Mouse (Mus musculus): ENCODE results near the gene Ufm1. TPM values are rescaled to one million over a fixed set of nuclear protein-coding genes. Genes with fewer than 3 reads are reported as not detected.
A peak's percentile ranks its signal among the peaks of the same experiment; 100 is the strongest.

Gene Ufm1
- polyA plus RNA-seq (2014; fragmentation: Nextera tagmentation; extraction: Ambion mirVana), result 82.5 and 89.4 TPM in 2 replicates

- WGBS, result under 1% methylated on average over 58 of the region's 58 CpGs
- DNase-seq (ENCODE audit: low spot score) (peak; percentile 93), ATAC-seq (ENCODE audit: low FRiP score) (peak; percentile 99)
- Histone ChIP-seq H3K4me3 (replicated peaks; ENCODE audit: low read length) (peak within 1 kb of the TSS; percentile 76), H3K9ac (peak within 1 kb of the TSS; percentile 78), H3K27ac (peak within 1 kb of the TSS; percentile 67; the same call in 1 of the 2 replicates), H3K4me1 (replicated peaks; ENCODE audit: control insufficient read depth, insufficient read depth, low read length) (peaks cover 9% of the 10 kb centered on the region; the same call in 1 of the 2 replicates), H3K9me3 (ENCODE audit: control insufficient read depth, low read length) (no peaks in the 10 kb centered on the region), H3K27me3 (ENCODE audit: control insufficient read depth, insufficient read depth, low read length) (no peaks in the 10 kb centered on the region), H3K4me2 (replicated peaks) (peak within 1 kb of the TSS; percentile 64), H3K36me3 (replicated peaks; ENCODE audit: control insufficient read depth, insufficient read depth) (peaks cover 30% of the 10 kb centered on the region)
Measured at GRCm38 (mm10) chr3:53863383-53864220, at the start of gene Ufm1. Gene Ufm1, minus strand, starts transcription at chr3:53863830.

GRCm38 (mm10) chr3:53890619-53891540 is 27.2 kb upstream of the Ufm1 start:
- WGBS, result 84% methylated on average over 12 of the region's 12 CpGs
- H3K9ac ChIP-seq, result no peak overlapping the region

GRCm38 (mm10) chr3:53871596-53871995 is 8.0 kb upstream of the Ufm1 start:
- no peaks in the 10 kb centered on the region for H3K4me1 ChIP-seq (replicated peaks; ENCODE audit: control insufficient read depth, insufficient read depth, low read length)
- no peak overlapping the region for H3K4me3 ChIP-seq (replicated peaks; ENCODE audit: low read length)
- no peak overlapping the region for H3K4me2 ChIP-seq (replicated peaks)
- DNase-seq (ENCODE audit: low spot score) (no peak), ATAC-seq (ENCODE audit: low FRiP score) (no peak)
- H3K9me3 ChIP-seq (ENCODE audit: control insufficient read depth, low read length), result no peaks in the 10 kb centered on the region
- H3K36me3 ChIP-seq (replicated peaks; ENCODE audit: control insufficient read depth, insufficient read depth), result no peaks in the 10 kb centered on the region
- WGBS, result 86% methylated on average over 1 of the region's 1 CpGs
- H3K27ac ChIP-seq, result no peak overlapping the region
- no peak overlapping the region for H3K9ac ChIP-seq
- no peaks in the 10 kb centered on the region for H3K27me3 ChIP-seq (ENCODE audit: control insufficient read depth, insufficient read depth, low read length)

More at GRCm38 (mm10) chr3:53890619-53891540, 27.2 kb upstream of the Ufm1 start:
- Histone ChIP-seq H3K9me3 (ENCODE audit: control insufficient read depth, low read length) (no peaks in the 10 kb centered on the region), H3K27ac (no peak overlapping the region), H3K27me3 (ENCODE audit: control insufficient read depth, insufficient read depth, low read length) (no peaks in the 10 kb centered on the region), H3K4me1 (replicated peaks; ENCODE audit: control insufficient read depth, insufficient read depth, low read length) (no peaks in the 10 kb centered on the region), H3K36me3 (replicated peaks; ENCODE audit: control insufficient read depth, insufficient read depth) (no peaks in the 10 kb centered on the region), H3K4me2 (replicated peaks) (no peak overlapping the region), H3K4me3 (replicated peaks; ENCODE audit: low read length) (no peak overlapping the region)
- no peak for ATAC-seq (ENCODE audit: low FRiP score)
- no peak for DNase-seq (ENCODE audit: low spot score)

DNA sequence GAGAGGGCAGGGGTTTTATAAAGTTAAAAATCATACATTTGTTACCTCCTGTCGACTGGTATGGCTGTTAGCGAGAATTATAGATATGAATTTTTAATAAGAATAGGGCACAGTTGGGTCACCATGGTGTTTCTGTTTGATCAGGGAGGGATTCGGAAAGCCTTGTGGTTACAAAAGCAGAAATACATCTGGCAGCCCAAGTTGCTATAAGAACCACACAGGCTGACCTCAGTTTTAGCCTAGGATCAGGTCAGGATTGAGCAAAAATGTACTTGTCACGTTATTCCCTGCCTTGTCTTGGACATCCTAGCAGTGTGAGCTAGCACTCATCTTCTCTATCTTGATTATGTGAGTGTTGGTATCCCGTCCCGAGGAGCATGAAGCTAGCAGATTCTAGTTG is 6.9 kb upstream of the Ufm1 start:
- ATAC-seq (ENCODE audit: low FRiP score), result no peak
- Histone ChIP-seq H3K4me2 (replicated peaks) (no peak overlapping the region), H3K4me3 (replicated peaks; ENCODE audit: low read length) (no peak overlapping the region), H3K27ac (no peak overlapping the region), H3K9me3 (ENCODE audit: control insufficient read depth, low read length) (no peaks in the 10 kb centered on the region), H3K4me1 (replicated peaks; ENCODE audit: control insufficient read depth, insufficient read depth, low read length) (no peaks in the 10 kb centered on the region), H3K27me3 (ENCODE audit: control insufficient read depth, insufficient read depth, low read length) (no peaks in the 10 kb centered on the region), H3K36me3 (replicated peaks; ENCODE audit: control insufficient read depth, insufficient read depth) (no peaks in the 10 kb centered on the region), H3K9ac (no peak overlapping the region)
- no peak for DNase-seq (ENCODE audit: low spot score)
- WGBS, result 79% methylated on average over 6 of the region's 6 CpGs

- Histone ChIP-seq H3K27ac (no peak overlapping the region), H3K9ac (no peak overlapping the region), H3K9me3 (ENCODE audit: control insufficient read depth, low read length) (no peaks in the 10 kb centered on the region), H3K4me3 (replicated peaks; ENCODE audit: low read length) (no peak overlapping the region), H3K36me3 (replicated peaks; ENCODE audit: control insufficient read depth, insufficient read depth) (no peaks in the 10 kb centered on the region), H3K4me1 (replicated peaks; ENCODE audit: control insufficient read depth, insufficient read depth, low read length) (no peaks in the 10 kb centered on the region), H3K27me3 (ENCODE audit: control insufficient read depth, insufficient read depth, low read length) (no peaks in the 10 kb centered on the region), H3K4me2 (replicated peaks) (no peak overlapping the region)
- ATAC-seq (ENCODE audit: low FRiP score) (no peak), DNase-seq (ENCODE audit: low spot score) (no peak)
- WGBS, result 4% methylated on average over 1 of the region's 1 CpGs
Measured at GRCm38 (mm10) chr3:53869263-53869662, 5.6 kb upstream of the Ufm1 start.

DNA sequence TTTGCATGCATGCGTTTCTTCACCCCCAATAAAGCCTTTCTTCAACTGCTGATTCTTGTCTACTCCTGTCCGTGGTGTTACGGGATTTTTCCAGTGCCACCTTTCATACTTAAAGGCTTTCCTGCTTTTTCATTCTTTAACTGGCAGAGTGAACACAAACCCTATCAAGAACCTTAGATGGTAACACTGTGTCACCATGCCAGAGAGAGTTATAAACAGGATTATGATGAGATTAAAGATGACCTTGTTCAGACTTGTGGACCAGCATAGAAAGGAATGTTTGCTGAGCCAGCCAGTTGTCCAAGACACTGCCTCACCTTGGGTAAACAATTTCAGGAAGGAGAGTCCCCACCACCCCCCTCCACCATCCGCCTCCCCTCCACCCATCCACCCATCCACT is 4.6 kb upstream of the Ufm1 start:
- Histone ChIP-seq H3K9ac (no peak overlapping the region), H3K27ac (no peak overlapping the region), H3K4me1 (replicated peaks; ENCODE audit: control insufficient read depth, insufficient read depth, low read length) (no peaks in the 10 kb centered on the region), H3K36me3 (replicated peaks; ENCODE audit: control insufficient read depth, insufficient read depth) (no peaks in the 10 kb centered on the region), H3K27me3 (ENCODE audit: control insufficient read depth, insufficient read depth, low read length) (no peaks in the 10 kb centered on the region), H3K4me3 (replicated peaks; ENCODE audit: low read length) (no peak overlapping the region), H3K4me2 (replicated peaks) (no peak overlapping the region), H3K9me3 (ENCODE audit: control insufficient read depth, low read length) (no peaks in the 10 kb centered on the region)
- ATAC-seq (ENCODE audit: low FRiP score) (no peak), DNase-seq (ENCODE audit: low spot score) (no peak)
- 97% methylated on average over 4 of the region's 4 CpGs for WGBS

DNA sequence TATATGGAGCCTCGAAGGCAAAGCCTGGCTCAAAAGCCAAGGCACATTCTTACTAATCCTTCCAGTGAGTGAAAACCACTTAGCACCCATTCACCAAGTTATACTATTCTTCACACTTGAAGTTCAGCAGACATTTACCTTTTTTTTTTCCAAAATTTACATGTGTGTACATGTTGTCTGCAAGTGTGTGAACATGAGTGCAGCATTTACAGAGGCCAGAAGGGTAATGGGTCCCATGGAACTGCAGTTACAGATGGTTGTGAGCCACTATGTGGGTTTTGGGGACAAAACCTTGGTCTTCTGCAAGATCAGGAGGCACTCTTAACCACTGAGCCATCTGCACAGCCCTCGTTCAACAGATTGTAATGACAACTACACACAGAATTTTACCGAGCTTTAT is 8.8 kb downstream of the Ufm1 start:
- no peak for DNase-seq (ENCODE audit: low spot score)
- H3K27me3 ChIP-seq (ENCODE audit: control insufficient read depth, insufficient read depth, low read length), result no peaks in the 10 kb centered on the region
- H3K4me3 ChIP-seq (replicated peaks; ENCODE audit: low read length), result no peak overlapping the region
- ATAC-seq (ENCODE audit: low FRiP score), result no peak
- H3K4me1 ChIP-seq (replicated peaks; ENCODE audit: control insufficient read depth, insufficient read depth, low read length), result no peaks in the 10 kb centered on the region
- no peak overlapping the region for H3K4me2 ChIP-seq (replicated peaks)
- H3K36me3 ChIP-seq (replicated peaks; ENCODE audit: control insufficient read depth, insufficient read depth), result peaks cover 40% of the 10 kb centered on the region
- WGBS, result 88% methylated on average over 3 of the region's 3 CpGs
- H3K27ac ChIP-seq, result no peak overlapping the region
- H3K9me3 ChIP-seq (ENCODE audit: control insufficient read depth, low read length), result no peaks in the 10 kb centered on the region
- H3K9ac ChIP-seq, result no peak overlapping the region

- H3K4me3 ChIP-seq (replicated peaks; ENCODE audit: low read length), result no peak overlapping the region
- 88% methylated on average over 4 of the region's 4 CpGs for WGBS
Measured at GRCm38 (mm10) chr3:53854261-53854660, 9.4 kb downstream of the Ufm1 start.

DNA sequence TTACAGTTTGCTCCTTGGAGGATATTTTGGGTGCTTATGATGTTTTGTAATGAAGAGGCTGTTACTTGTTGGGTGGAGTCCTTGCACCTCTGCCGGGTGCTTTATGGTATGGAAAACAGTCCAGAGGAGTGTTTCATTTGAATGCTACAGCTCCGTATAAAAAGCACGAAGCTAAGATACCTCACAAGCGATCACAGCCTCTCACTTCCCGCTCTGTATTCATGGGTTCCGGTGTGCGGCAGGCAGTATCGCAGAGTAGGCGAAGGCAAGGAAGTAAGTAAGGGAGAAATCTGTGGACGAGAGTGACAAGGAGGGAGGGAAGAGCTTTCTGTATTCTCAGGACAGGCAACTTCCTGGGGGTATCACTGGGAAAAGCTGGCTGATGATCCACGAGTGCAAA is 15.4 kb downstream of the Ufm1 start:
- WGBS, result 85% methylated on average over 11 of the region's 11 CpGs
- no peak for DNase-seq (ENCODE audit: low spot score)
- Histone ChIP-seq H3K36me3 (replicated peaks; ENCODE audit: control insufficient read depth, insufficient read depth) (no peaks in the 10 kb centered on the region), H3K9me3 (ENCODE audit: control insufficient read depth, low read length) (no peaks in the 10 kb centered on the region), H3K27ac (no peak overlapping the region), H3K4me1 (replicated peaks; ENCODE audit: control insufficient read depth, insufficient read depth, low read length) (no peaks in the 10 kb centered on the region), H3K4me3 (replicated peaks; ENCODE audit: low read length) (no peak overlapping the region), H3K4me2 (replicated peaks) (no peak overlapping the region), H3K9ac (no peak overlapping the region), H3K27me3 (ENCODE audit: control insufficient read depth, insufficient read depth, low read length) (no peaks in the 10 kb centered on the region)
- ATAC-seq (ENCODE audit: low FRiP score), result no peak

More at GRCm38 (mm10) chr3:53854261-53854660, 9.4 kb downstream of the Ufm1 start:
- H3K4me2 ChIP-seq (replicated peaks), result no peak overlapping the region
- no peak overlapping the region for H3K9ac ChIP-seq
- no peaks in the 10 kb centered on the region for H3K4me1 ChIP-seq (replicated peaks; ENCODE audit: control insufficient read depth, insufficient read depth, low read length)
- H3K27me3 ChIP-seq (ENCODE audit: control insufficient read depth, insufficient read depth, low read length), result no peaks in the 10 kb centered on the region
- H3K36me3 ChIP-seq (replicated peaks; ENCODE audit: control insufficient read depth, insufficient read depth), result peaks cover 34% of the 10 kb centered on the region
- no peaks in the 10 kb centered on the region for H3K9me3 ChIP-seq (ENCODE audit: control insufficient read depth, low read length)
- no peak overlapping the region for H3K27ac ChIP-seq
- DNase-seq (ENCODE audit: low spot score) (no peak), ATAC-seq (ENCODE audit: low FRiP score) (no peak)

Data from hindbrain, embryonic 14.5 days (tissue).